Mouse (Mus musculus): ENCODE measurements around the gene Arhgef26. TPM values are rescaled to one million over a fixed set of nuclear protein-coding genes. Genes with fewer than 3 reads are reported as not detected.
A peak's percentile ranks its signal among the peaks of the same experiment; 100 is the strongest.

Arhgef26 gene
- polyA plus RNA-seq, 1 experiment from 2014 or later, result 34.4 TPM

- H3K4me2 ChIP-seq (replicated peaks; ENCODE audit: low read depth, low read length), result no peak overlapping the region
- H3K4me1 ChIP-seq (ENCODE audit: insufficient read depth, low read depth, low read length), result peaks cover 5% of the 10 kb centered on the region; the same call in 1 of the 2 replicates
- WGBS, result 60% methylated on average over 7 of the region's 7 CpGs
- no peak for TF ChIP-seq EP300 (IDR thresholded peaks at IDR 0.05)
- no peak for TF ChIP-seq CTCF (IDR thresholded peaks at IDR 0.05)
- H3K27ac ChIP-seq (ENCODE audit: low read length), result no peak overlapping the region
- DNase-seq (ENCODE audit: low spot score) (no peak), ATAC-seq (no peak)
- H3K27me3 ChIP-seq (replicated peaks; ENCODE audit: insufficient read depth, low read length), result no peaks in the 10 kb centered on the region
- H3K4me3 ChIP-seq (ENCODE audit: low read depth, low read length), result no peak overlapping the region
- no peaks in the 10 kb centered on the region for H3K9me3 ChIP-seq (ENCODE audit: low read length)
- H3K9ac ChIP-seq (replicated peaks; ENCODE audit: low read depth), result no peak overlapping the region
- H3K36me3 ChIP-seq (ENCODE audit: insufficient read depth, low read length), result no peaks in the 10 kb centered on the region
These were observed 56.1 kb downstream of the Arhgef26 start for GRCm38 (mm10) chr3:62394284-62394683.

- Histone ChIP-seq H3K9me3 (ENCODE audit: low read length) (no peaks in the 10 kb centered on the region), H3K4me1 (ENCODE audit: insufficient read depth, low read depth, low read length) (peaks cover 5% of the 10 kb centered on the region; the same call in 1 of the 2 replicates), H3K9ac (replicated peaks; ENCODE audit: low read depth) (no peak overlapping the region), H3K27ac (ENCODE audit: low read length) (no peak overlapping the region), H3K27me3 (replicated peaks; ENCODE audit: insufficient read depth, low read length) (no peaks in the 10 kb centered on the region), H3K4me2 (replicated peaks; ENCODE audit: low read depth, low read length) (no peak overlapping the region), H3K36me3 (ENCODE audit: insufficient read depth, low read length) (no peaks in the 10 kb centered on the region), H3K4me3 (ENCODE audit: low read depth, low read length) (no peak overlapping the region)
- WGBS, result 62% methylated on average over 5 of the region's 5 CpGs
- TF ChIP-seq CTCF (IDR thresholded peaks at IDR 0.05) (no peak), EP300 (IDR thresholded peaks at IDR 0.05) (0 out of 2 replicates have a peak, but pooled peaks have one; percentile 32)
- no peak for DNase-seq (ENCODE audit: low spot score)
- ATAC-seq, result peak; percentile 55
These were observed 57.2 kb downstream of the Arhgef26 start for GRCm38 (mm10) chr3:62395368-62395767.

- no peak for ATAC-seq
- Histone ChIP-seq H3K27ac (ENCODE audit: low read length) (no peak overlapping the region), H3K4me1 (ENCODE audit: insufficient read depth, low read depth, low read length) (peaks cover 5% of the 10 kb centered on the region; the same call in 1 of the 2 replicates), H3K9ac (replicated peaks; ENCODE audit: low read depth) (no peak overlapping the region), H3K9me3 (ENCODE audit: low read length) (no peaks in the 10 kb centered on the region), H3K36me3 (ENCODE audit: insufficient read depth, low read length) (no peaks in the 10 kb centered on the region), H3K4me2 (replicated peaks; ENCODE audit: low read depth, low read length) (no peak overlapping the region), H3K27me3 (replicated peaks; ENCODE audit: insufficient read depth, low read length) (no peaks in the 10 kb centered on the region), H3K4me3 (ENCODE audit: low read depth, low read length) (no peak overlapping the region)
- no peak for DNase-seq (ENCODE audit: low spot score)
- no peak for TF ChIP-seq CTCF (IDR thresholded peaks at IDR 0.05)
- no peak for TF ChIP-seq EP300 (IDR thresholded peaks at IDR 0.05)
- WGBS, result 49% methylated on average over 5 of the region's 5 CpGs
These were observed 58.0 kb downstream of the Arhgef26 start for GRCm38 (mm10) chr3:62396109-62396508.

- Histone ChIP-seq H3K27ac (ENCODE audit: low read length) (no peak overlapping the region), H3K4me3 (ENCODE audit: low read depth, low read length) (no peak overlapping the region), H3K36me3 (ENCODE audit: insufficient read depth, low read length) (no peaks in the 10 kb centered on the region), H3K9me3 (ENCODE audit: low read length) (no peaks in the 10 kb centered on the region), H3K4me1 (ENCODE audit: insufficient read depth, low read depth, low read length) (peaks cover 5% of the 10 kb centered on the region; the same call in 1 of the 2 replicates), H3K4me2 (replicated peaks; ENCODE audit: low read depth, low read length) (no peak overlapping the region), H3K27me3 (replicated peaks; ENCODE audit: insufficient read depth, low read length) (no peaks in the 10 kb centered on the region), H3K9ac (replicated peaks; ENCODE audit: low read depth) (no peak overlapping the region)
- ATAC-seq (no peak), DNase-seq (ENCODE audit: low spot score) (no peak)
- TF ChIP-seq CTCF (IDR thresholded peaks at IDR 0.05), result no peak
- no peak for TF ChIP-seq EP300 (IDR thresholded peaks at IDR 0.05)
These were observed 60.0 kb downstream of the Arhgef26 start for GRCm38 (mm10) chr3:62398094-62398493.

GRCm38 (mm10) chr3:62399826-62400746 lies 61.9 kb downstream of the Arhgef26 start:
- Histone ChIP-seq H3K9ac (replicated peaks; ENCODE audit: low read depth) (no peak overlapping the region), H3K4me3 (ENCODE audit: low read depth, low read length) (no peak overlapping the region), H3K4me1 (ENCODE audit: insufficient read depth, low read depth, low read length) (peaks cover 3% of the 10 kb centered on the region; the same call in 1 of the 2 replicates), H3K36me3 (ENCODE audit: insufficient read depth, low read length) (no peaks in the 10 kb centered on the region), H3K27me3 (replicated peaks; ENCODE audit: insufficient read depth, low read length) (no peaks in the 10 kb centered on the region), H3K27ac (ENCODE audit: low read length) (no peak overlapping the region), H3K4me2 (replicated peaks; ENCODE audit: low read depth, low read length) (no peak overlapping the region), H3K9me3 (ENCODE audit: low read length) (no peaks in the 10 kb centered on the region)
- WGBS, result 83% methylated on average over 12 of the region's 12 CpGs
- ATAC-seq, result no peak
- no peak for DNase-seq (ENCODE audit: low spot score)
- TF ChIP-seq EP300 (IDR thresholded peaks at IDR 0.05) (no peak), CTCF (IDR thresholded peaks at IDR 0.05) (no peak)

GRCm38 (mm10) chr3:62402466-62402865 lies 64.3 kb downstream of the Arhgef26 start:
- Histone ChIP-seq H3K27me3 (replicated peaks; ENCODE audit: insufficient read depth, low read length) (no peaks in the 10 kb centered on the region), H3K9ac (replicated peaks; ENCODE audit: low read depth) (no peak overlapping the region), H3K4me3 (ENCODE audit: low read depth, low read length) (no peak overlapping the region), H3K9me3 (ENCODE audit: low read length) (no peaks in the 10 kb centered on the region), H3K4me1 (ENCODE audit: insufficient read depth, low read depth, low read length) (peaks cover 3% of the 10 kb centered on the region; the same call in 1 of the 2 replicates), H3K36me3 (ENCODE audit: insufficient read depth, low read length) (no peaks in the 10 kb centered on the region), H3K4me2 (replicated peaks; ENCODE audit: low read depth, low read length) (no peak overlapping the region), H3K27ac (ENCODE audit: low read length) (no peak overlapping the region)
- WGBS, result 82% methylated on average over 2 of the region's 2 CpGs
- TF ChIP-seq CTCF (IDR thresholded peaks at IDR 0.05) (no peak), EP300 (IDR thresholded peaks at IDR 0.05) (no peak)
- no peak for DNase-seq (ENCODE audit: low spot score)
- no peak for ATAC-seq
